ENCODE assay signal across 8 mouse cellular contexts in genomic region chr2:150362113-150362877, GRCm38 (mm10). TPM values are rescaled to one million over a fixed set of nuclear protein-coding genes. Genes with fewer than 3 reads are reported as not detected.
A peak's percentile ranks its signal among the peaks of the same experiment; 100 is the strongest.
DNase-seq lines count a peak whose midpoint lies in the region; ATAC-seq and TF ChIP-seq lines count a peak whose summit lies in the region.
"Not testable (repeated sequence)": the region's sequence is repeated elsewhere in the genome, so short reads cannot be mapped to it uniquely, and the experiment has no call there.

Gene 3300002I08Rik (minus strand): TSS chr2:150362765.

- 8% methylated on average over 17 of the region's 17 CpGs for WGBS in forebrain, embryonic 10.5 days
- WGBS in heart, embryonic 14.5 days = 2% methylated on average over 15 of the region's 17 CpGs
- 7% methylated on average over 17 of the region's 17 CpGs for WGBS in liver, embryonic 11.5 days

- not testable (repeated sequence) for H3K27me3 ChIP-seq in forebrain, embryonic 10.5 days (ENCODE audit: poor library complexity, severe bottlenecking); heart, embryonic 14.5 days (ENCODE audit: control insufficient read depth, insufficient read depth, low read length); liver, embryonic 11.5 days (replicated peaks; ENCODE audit: control insufficient read depth, insufficient read depth, low read length); myocyte (ENCODE audit: control insufficient read depth, insufficient read depth, insufficient read length)

- H3K27ac ChIP-seq in forebrain, embryonic 10.5 days = peak within 1 kb of the TSS; percentile 90
- H3K27ac ChIP-seq in heart, embryonic 14.5 days (replicated peaks in 1 of 2; ENCODE audit: control insufficient read depth in 1 of 2, insufficient read depth in 1 of 2, low read depth in 2 of 2, low read length in 2 of 2) = peak within 1 kb of the TSS; percentile 76 to 82
- not testable (repeated sequence) for H3K27ac ChIP-seq in liver, embryonic 11.5 days (ENCODE audit: low read depth, low read length)

- H3K4me2 ChIP-seq in heart, embryonic 14.5 days (ENCODE audit: low read length) = peak within 1 kb of the TSS; percentile 61
- peak within 1 kb of the TSS; percentile 63 for H3K4me2 ChIP-seq in liver, embryonic 11.5 days
- peak within 1 kb of the TSS; percentile 64 for H3K4me2 ChIP-seq in myocyte (ENCODE audit: low read depth)

- not testable (repeated sequence) for TF ChIP-seq POLR2A in myocyte (IDR thresholded peaks at IDR 0.05; ENCODE audit: insufficient read length, low read depth)

- peak within 1 kb of the TSS; percentile 82 for H3K9ac ChIP-seq in heart, embryonic 14.5 days (ENCODE audit: low read length)
- H3K9ac ChIP-seq in liver, embryonic 11.5 days (ENCODE audit: low read depth, low read length) = peak within 1 kb of the TSS; percentile 65

- peak; percentile 93 for ATAC-seq in heart, embryonic 14.5 days (ENCODE audit: insufficient number of reproducible peaks, insufficient read depth, low FRiP score, low read depth)
- ATAC-seq in liver, embryonic 11.5 days (replicated peaks; ENCODE audit: low FRiP score) = peak; percentile 100

- not testable (repeated sequence) for H3K4me1 ChIP-seq in forebrain, embryonic 10.5 days; heart, embryonic 14.5 days (ENCODE audit: control insufficient read depth in 2 of 2, insufficient read depth in 2 of 2, low read length in 2 of 2); liver, embryonic 11.5 days (replicated peaks; ENCODE audit: control insufficient read depth, insufficient read depth, low read length)

- peak within 1 kb of the TSS; percentile 69 for H3K4me3 ChIP-seq in forebrain, embryonic 10.5 days
- H3K4me3 ChIP-seq in heart, embryonic 14.5 days (ENCODE audit: control insufficient read depth in 1 of 2, insufficient read depth in 1 of 2, low read depth in 1 of 2, low read length in 2 of 2) = peak within 1 kb of the TSS; percentile 64 to 83
- peak within 1 kb of the TSS; percentile 61 for H3K4me3 ChIP-seq in liver, embryonic 11.5 days (ENCODE audit: low read depth, low read length)
- H3K4me3 ChIP-seq in myocyte = peak within 1 kb of the TSS; percentile 31

- H3K36me3 ChIP-seq in forebrain, embryonic 10.5 days (replicated peaks) = peaks cover 11% of the 10 kb centered on the region
- not testable (repeated sequence) for H3K36me3 ChIP-seq in heart, embryonic 14.5 days (ENCODE audit: control insufficient read depth, insufficient read depth, low read length); liver, embryonic 11.5 days (ENCODE audit: control insufficient read depth, insufficient read depth, low read length); myocyte (ENCODE audit: control insufficient read depth, insufficient read depth)

- not testable (repeated sequence) for H3ac ChIP-seq in myocyte (ENCODE audit: control insufficient read depth, insufficient read length)

- DNase-seq in CD4-positive, CD25-positive, alpha-beta regulatory T cell, adult 2 months (ENCODE audit: low read depth, low spot score) = peak; percentile 82
- peak; percentile 3 for DNase-seq in c-Kit-negative CD71-positive TER-119-positive erythroid progenitor cells, embryonic 14.5 days (ENCODE audit: low read depth, low spot score)
- peak; percentile 78 for DNase-seq in forebrain, embryonic 10.5 days (ENCODE audit: extremely low spot score, low spot score)
- DNase-seq in kidney, postnatal 10 days = peak; percentile 93
- DNase-seq in liver, embryonic 11.5 days (ENCODE audit: low spot score) = peak; percentile 78
- peak; percentile 65 to 73 for DNase-seq in spleen, postnatal 4 days (ENCODE audit: low spot score in 2 of 2)

- not testable (repeated sequence) for H3K79me2 ChIP-seq in myocyte (ENCODE audit: control insufficient read depth, insufficient read depth)

- H3K9me3 ChIP-seq in forebrain, embryonic 10.5 days; heart, embryonic 14.5 days (ENCODE audit: control insufficient read depth, low read length); liver, embryonic 11.5 days (ENCODE audit: control insufficient read depth, low read length): not testable (repeated sequence)

TF ChIP-seq in myocyte, 11 proteins besides CTCF, POLR2A, EP300 and RAD21:
- TF ChIP-seq CEBPB (IDR thresholded peaks at IDR 0.05; ENCODE audit: insufficient read depth, poor library complexity, severe bottlenecking) = 0 out of 2 replicates have a peak, but pooled peaks have one; percentile 2

RNA-seq across cellular contexts. Expression of gene 3300002I08Rik, which starts in this region (rescaled TPM):
- polyA plus RNA-seq in forebrain, embryonic 10.5 days (2016; fragmentation: Nextera tagmentation; extraction: Ambion mirVana) = 7.6 and 8.4 TPM in 2 replicates
- 4.5 and 4.6 TPM in 2 replicates for polyA plus RNA-seq in heart, embryonic 14.5 days (2014; fragmentation: Nextera tagmentation; extraction: Ambion mirVana)
- 4.4 TPM in 2 replicates for polyA plus RNA-seq in liver, embryonic 11.5 days (2014; fragmentation: Nextera tagmentation; extraction: Ambion mirVana)
- polyA plus RNA-seq in myocyte (2012; fragmentation: generic; extraction: Trizol) = 1.1 TPM

Comparison
In these comparisons a context has a peak if more than half of its experiments do, and no peak if none do; other contexts are left out.
1. DNase-seq: peak in every context shown above with its lines; median percentile 93 in kidney, postnatal 10 days; 82 in CD4-positive, CD25-positive, alpha-beta regulatory T cell, adult 2 months; 78 in forebrain, embryonic 10.5 days; 78 in liver, embryonic 11.5 days; 69 in spleen, postnatal 4 days; 3 in c-Kit-negative CD71-positive TER-119-positive erythroid progenitor cells, embryonic 14.5 days.